Mouse (Mus musculus) cortical plate, adult 2 months (tissue): ENCODE measurements around the gene Ddx56. TPM values are rescaled to one million over a fixed set of nuclear protein-coding genes. Genes with fewer than 3 reads are reported as not detected.

Source experiments
- H3K27ac ChIP-seq: fragments of 200-500 bp; 2 replicates; pipeline ENCODE4 v1.5.1; 2012; ENCODE audit warnings: low read length, control low read depth, inconsistent platforms; ENCODE audit not compliant: insufficient read depth
- H3K4me1 ChIP-seq: fragments of 200-500 bp; 2 replicates; pipeline ENCODE4 v1.6.1; 2011; ENCODE audit warnings: low read length; ENCODE audit not compliant: control insufficient read depth, insufficient read depth
- H3K4me3 ChIP-seq: fragments of 200-500 bp; 2 replicates; pipeline ENCODE4 v1.5.1; 2011; ENCODE audit warnings: mild to moderate bottlenecking, low read length, control low read depth; ENCODE audit not compliant: insufficient read depth
- CTCF ChIP-seq: fragments of 200-500 bp; IDR thresholded peaks from 2 replicates; pipeline ENCODE4 v1.5.1; 2011; ENCODE audit warnings: mild to moderate bottlenecking, control low read depth, low read length; ENCODE audit not compliant: insufficient read depth; ENCODE audit errors: extremely low read depth
- POLR2A ChIP-seq: fragments of 200-500 bp; IDR thresholded peaks from 2 replicates; pipeline ENCODE4 v1.6.1; 2011; ENCODE audit warnings: mild to moderate bottlenecking, low read length, control low read depth; ENCODE audit not compliant: insufficient read depth; ENCODE audit errors: extremely low read depth
- polyA plus RNA-seq: library from polyadenylated mRNA; depleted of rRNA; stranded (reverse); fragments of >200 nt; gene quantifications from 2 replicates; pipeline ENCODE4 v1.2.3, GENCODE M21; 2012; rRNA removed

The Ddx56 gene
- polyA plus RNA-seq = 43.6 and 44.1 TPM in 2 replicates

DNA sequence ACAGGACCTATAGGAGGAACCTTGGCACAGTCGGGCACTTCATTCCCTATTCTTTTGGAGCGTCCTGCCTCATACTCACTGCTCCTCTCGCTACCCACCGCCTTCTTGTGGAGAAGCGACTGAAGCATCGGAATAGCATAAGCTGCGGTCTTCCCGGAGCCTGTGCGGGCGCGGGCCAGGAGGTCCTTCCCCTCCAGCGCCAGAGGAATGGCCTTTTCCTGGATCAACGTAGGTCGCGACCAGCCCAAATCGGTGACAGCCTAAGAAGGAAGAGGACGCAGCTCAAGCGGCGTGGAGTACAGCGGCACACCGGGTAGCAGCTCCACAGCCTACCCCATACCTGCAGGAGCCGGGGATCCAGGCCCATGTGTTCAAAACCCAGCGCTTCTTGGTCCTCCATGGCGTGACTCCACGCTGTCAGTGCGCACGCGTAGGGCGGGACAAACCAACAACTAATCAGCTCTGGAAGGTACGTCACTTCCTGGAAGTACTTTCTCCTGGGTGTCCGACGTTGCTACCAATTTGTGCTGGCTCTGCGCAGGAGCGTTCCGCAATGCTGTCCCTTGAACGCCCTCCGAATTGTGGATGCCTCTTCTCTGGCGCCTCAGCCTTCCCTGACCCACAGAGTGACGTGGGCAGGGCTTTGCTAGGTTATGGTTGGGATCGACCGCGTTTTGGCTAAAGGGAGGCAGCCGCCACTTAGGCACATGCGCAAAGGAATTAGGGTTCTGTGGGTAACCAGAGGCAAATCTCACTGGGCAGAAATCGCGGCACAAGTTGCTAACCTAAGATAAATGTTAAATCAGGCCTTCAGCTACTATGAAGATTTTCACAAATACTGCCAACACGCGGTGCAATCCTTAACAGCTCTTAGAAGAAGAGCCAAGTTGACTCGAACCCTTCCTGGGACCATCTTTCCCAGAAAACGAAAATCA, at the start of gene Ddx56:
Gene Ddx56 (minus strand): TSS at position 453 of the 935 bp plus-strand sequence.
- TF ChIP-seq CTCF (no peak), POLR2A (peak; percentile 92)
- Histone ChIP-seq H3K4me1 (no peaks in the 10 kb centered on the region; the same call in 1 of the 2 replicates), H3K4me3 (peak within 1 kb of the TSS; percentile 69), H3K27ac (peak within 1 kb of the TSS; percentile 32)

- Histone ChIP-seq H3K27ac (no peak overlapping the region), H3K4me1 (peaks cover 3% of the 10 kb centered on the region; the same call in 1 of the 2 replicates), H3K4me3 (no peak overlapping the region)
- TF ChIP-seq POLR2A = no peak
- no peak for TF ChIP-seq CTCF
Observed at GRCm38 (mm10) chr11:6316821-6317220, 49.2 kb upstream of the Ddx56 start.

- TF ChIP-seq POLR2A (no peak), CTCF (no peak)
- H3K4me3 ChIP-seq = no peak overlapping the region
- no peak overlapping the region for H3K27ac ChIP-seq
- H3K4me1 ChIP-seq = peaks cover 3% of the 10 kb centered on the region; the same call in 1 of the 2 replicates
Observed at GRCm38 (mm10) chr11:6313874-6314406, 46.4 kb upstream of the Ddx56 start.

DNA sequence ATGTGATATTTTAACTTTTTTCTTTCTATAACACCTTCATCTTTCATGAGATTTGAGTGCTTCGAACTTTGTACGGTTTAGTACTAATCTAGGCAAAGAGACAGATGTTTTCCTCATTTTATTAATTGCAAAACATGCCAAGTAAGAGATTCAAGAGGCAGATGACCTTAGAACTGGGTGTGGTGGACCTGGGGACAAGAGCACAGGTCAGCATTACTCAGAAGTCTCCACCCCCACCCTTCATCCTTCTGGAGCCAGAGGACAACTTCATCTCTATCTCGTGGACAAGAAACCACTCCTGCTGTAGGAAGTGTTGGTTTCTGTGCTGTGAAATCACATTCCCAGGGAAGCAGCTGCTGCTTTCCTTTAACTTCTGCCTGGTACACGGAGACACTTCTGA, 40.6 kb upstream of the Ddx56 start:
- no peak overlapping the region for H3K27ac ChIP-seq
- peaks cover 1% of the 10 kb centered on the region; the same call in 1 of the 2 replicates for H3K4me1 ChIP-seq
- H3K4me3 ChIP-seq = no peak overlapping the region
- TF ChIP-seq POLR2A = no peak
- TF ChIP-seq CTCF = no peak

- H3K4me1 ChIP-seq = peaks cover 1% of the 10 kb centered on the region; the same call in 1 of the 2 replicates
- no peak for TF ChIP-seq POLR2A
- no peak for TF ChIP-seq CTCF
- H3K27ac ChIP-seq = no peak overlapping the region
- H3K4me3 ChIP-seq = no peak overlapping the region
Observed at GRCm38 (mm10) chr11:6305943-6306430, 38.4 kb upstream of the Ddx56 start.

- H3K4me1 ChIP-seq = peaks cover 1% of the 10 kb centered on the region; the same call in 1 of the 2 replicates
- TF ChIP-seq CTCF = no peak
- TF ChIP-seq POLR2A = no peak
- no peak overlapping the region for H3K4me3 ChIP-seq
- no peak overlapping the region for H3K27ac ChIP-seq
Observed at GRCm38 (mm10) chr11:6302793-6303192, 35.2 kb upstream of the Ddx56 start.

GRCm38 (mm10) chr11:6299435-6299834, 31.9 kb upstream of the Ddx56 start:
- Histone ChIP-seq H3K4me1 (0 out of 2 replicates have a peak, but pooled peaks cover 1% of the 10 kb centered on the region), H3K27ac (no peak overlapping the region), H3K4me3 (no peak overlapping the region)
- TF ChIP-seq POLR2A (no peak), CTCF (no peak)

DNA sequence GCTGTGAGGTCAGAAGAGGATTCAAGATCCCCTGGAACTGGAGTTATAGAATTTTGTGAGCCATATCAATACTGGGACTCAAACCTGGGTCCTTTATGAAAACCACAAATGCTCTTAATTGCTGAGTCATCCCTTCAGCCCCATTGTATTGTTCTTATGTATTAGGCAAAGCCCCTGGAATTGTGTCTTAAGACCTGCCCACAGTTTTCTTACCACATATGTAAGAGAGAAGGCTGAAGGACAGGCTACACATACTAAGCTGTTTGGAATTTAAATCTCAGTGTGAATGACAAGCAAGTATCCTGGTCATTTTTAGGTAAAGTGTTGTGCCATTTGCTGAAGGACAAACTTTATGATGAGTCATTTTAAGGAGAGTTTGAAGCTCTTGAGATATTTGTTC, 28.5 kb upstream of the Ddx56 start:
- no peak overlapping the region for H3K4me3 ChIP-seq
- H3K4me1 ChIP-seq = no peaks in the 10 kb centered on the region
- TF ChIP-seq CTCF (no peak), POLR2A (no peak)

GRCm38 (mm10) chr11:6294632-6295031, 27.1 kb upstream of the Ddx56 start:
- no peak overlapping the region for H3K27ac ChIP-seq
- TF ChIP-seq CTCF = no peak
- no peak overlapping the region for H3K4me3 ChIP-seq
- no peaks in the 10 kb centered on the region for H3K4me1 ChIP-seq

More for the DNA sequence above, 28.5 kb upstream of the Ddx56 start:
- H3K27ac ChIP-seq = no peak overlapping the region
